Mouse (Mus musculus) MEL (cell line): ENCODE results near the gene Chrne. TPM values are rescaled to one million over a fixed set of nuclear protein-coding genes. Genes with fewer than 3 reads are reported as not detected.

Experiments
- DNase-seq: peaks from one replicate; pipeline ENCODE4 v3.0.0; 2011; ENCODE audit warnings: low read depth, low spot score
- H3K27ac ChIP-seq: 2 replicates; pipeline ENCODE4 v1.5.1; 2012; ENCODE audit warnings: low read depth, mild to moderate bottlenecking, control low read depth, low read length, moderate library complexity; ENCODE audit not compliant: control insufficient read depth
- H3K27me3 ChIP-seq, 2 experiments: fragments of 150-350 bp in 1 of 2; sonication (generic) in 1 of 2; 2 replicates each; pipeline ENCODE4 v1.6.1; 2012; ENCODE audit warnings: low read length in 2 of 2, mild to moderate bottlenecking in 2 of 2, improper control_type of control experiment in 1 of 2, moderate library complexity in 1 of 2; ENCODE audit not compliant: insufficient read depth in 2 of 2, control insufficient read depth in 1 of 2
- H3K36me3 ChIP-seq, 2 experiments: 2 replicates each; pipeline ENCODE4 v1.6.1; 2012 to 2014; ENCODE audit warnings: low read length in 2 of 2, improper control_type of control experiment in 1 of 2, inconsistent platforms in 1 of 2, mild to moderate bottlenecking in 1 of 2; ENCODE audit not compliant: insufficient read depth in 2 of 2, control insufficient read depth in 1 of 2
- H3K4me1 ChIP-seq, 2 experiments: fragments of 150-350 bp in 1 of 2; sonication (generic) in 1 of 2; 2 replicates each; pipeline ENCODE4 v1.6.1; 2012; ENCODE audit warnings: low read length in 2 of 2, improper control_type of control experiment in 1 of 2, mild to moderate bottlenecking in 1 of 2; ENCODE audit not compliant: insufficient read depth in 2 of 2, control insufficient read depth in 1 of 2
- H3K4me3 ChIP-seq, 2 experiments: fragments of 150-350 bp in 1 of 2; sonication (generic) in 1 of 2; 2 replicates each; pipeline ENCODE4 v1.5.1; 2012; ENCODE audit warnings: low read depth in 2 of 2, low read length in 2 of 2, mild to moderate bottlenecking in 2 of 2, moderate library complexity in 2 of 2, control low read depth in 1 of 2, improper control_type of control experiment in 1 of 2; ENCODE audit not compliant: control insufficient read depth in 1 of 2, insufficient read depth in 1 of 2
- H3K79me2 ChIP-seq: 2 replicates; pipeline ENCODE4 v1.6.1; 2012; ENCODE audit warnings: mild to moderate bottlenecking, low read length, moderate library complexity; ENCODE audit not compliant: control insufficient read depth, poor library complexity, insufficient read depth
- H3K9ac ChIP-seq: 2 replicates; pipeline ENCODE4 v1.6.1; 2012; ENCODE audit warnings: low read depth, mild to moderate bottlenecking, control low read depth, low read length, moderate library complexity; ENCODE audit not compliant: control insufficient read depth, poor library complexity, severe bottlenecking
- H3K9me3 ChIP-seq: fragments of 150-350 bp; sonication (generic); replicated peaks from 2 replicates; pipeline ENCODE4 v1.6.1; 2012; ENCODE audit warnings: mild to moderate bottlenecking, low read length, improper control_type of control experiment, moderate library complexity; ENCODE audit not compliant: insufficient read depth
- BHLHE40 ChIP-seq: IDR thresholded peaks from 2 replicates; pipeline ENCODE4 v1.6.1; 2012; ENCODE audit warnings: low read depth, mild to moderate bottlenecking, inconsistent platforms, low read length, improper control_type of control experiment, borderline replicate concordance
- CHD1 ChIP-seq: IDR thresholded peaks from 2 replicates; pipeline ENCODE4 v1.6.1; 2012; ENCODE audit warnings: low read depth, mild to moderate bottlenecking, inconsistent platforms, low read length, improper control_type of control experiment
- CHD2 ChIP-seq: IDR thresholded peaks from 2 replicates; pipeline ENCODE4 v1.6.1; 2011; ENCODE audit warnings: low read length, improper control_type of control experiment
- CTCF ChIP-seq, 3 experiments: IDR thresholded peaks in 2 of 3; conservative IDR thresholded peaks in 1 of 3; 2 replicates each; pipeline ENCODE4 v1.5.1; 2011 to 2012; ENCODE audit warnings: low read length in 3 of 3, low read depth in 2 of 3, mild to moderate bottlenecking in 2 of 3, improper control_type of control experiment in 1 of 3, inconsistent platforms in 1 of 3, mixed read lengths in 1 of 3, moderate library complexity in 1 of 3; ENCODE audit not compliant: control insufficient read depth in 1 of 3, insufficient read depth in 1 of 3, poor library complexity in 1 of 3, severe bottlenecking in 1 of 3
- E2F4 ChIP-seq: IDR thresholded peaks from 2 replicates; pipeline ENCODE4 v1.6.1; 2011; ENCODE audit warnings: low read depth, low read length, improper control_type of control experiment, borderline replicate concordance
- ELF1 ChIP-seq: IDR thresholded peaks from 2 replicates; pipeline ENCODE4 v1.6.1; 2014; ENCODE audit warnings: low read depth, mild to moderate bottlenecking, inconsistent platforms, low read length, improper control_type of control experiment, moderate library complexity
- EP300 ChIP-seq, 2 experiments: IDR thresholded peaks; 2 replicates each; pipeline ENCODE4 v1.6.1; 2011; ENCODE audit warnings: improper control_type of control experiment in 2 of 2, low read length in 2 of 2, low read depth in 1 of 2, mild to moderate bottlenecking in 1 of 2
- GABPA ChIP-seq: IDR thresholded peaks from 2 replicates; pipeline ENCODE4 v1.6.1; 2012; ENCODE audit warnings: low read depth, mild to moderate bottlenecking, inconsistent platforms, low read length, improper control_type of control experiment, moderate library complexity
- GATA1 ChIP-seq: IDR thresholded peaks from 2 replicates; pipeline ENCODE4 v1.6.1; 2011; ENCODE audit warnings: low read depth, low read length, improper control_type of control experiment
- HCFC1 ChIP-seq: IDR thresholded peaks from 2 replicates; pipeline ENCODE4 v1.6.1; 2012; ENCODE audit warnings: low read depth, mild to moderate bottlenecking, inconsistent platforms, low read length, improper control_type of control experiment, moderate library complexity
- JUND ChIP-seq: IDR thresholded peaks from 2 replicates; pipeline ENCODE4 v1.6.1; 2011; ENCODE audit warnings: low read depth, mild to moderate bottlenecking, improper control_type of control experiment, low read length
- KAT2A ChIP-seq: conservative IDR thresholded peaks from 2 replicates; pipeline ENCODE4 v1.6.1; 2012; ENCODE audit warnings: low read depth, low read length, improper control_type of control experiment, inconsistent platforms
- MAFK ChIP-seq: IDR thresholded peaks from 2 replicates; pipeline ENCODE4 v1.6.1; 2011; ENCODE audit warnings: low read depth, mild to moderate bottlenecking, low read length, improper control_type of control experiment, borderline replicate concordance
- MAX ChIP-seq: IDR thresholded peaks from 2 replicates; pipeline ENCODE4 v1.6.1; 2011; ENCODE audit warnings: low read length, improper control_type of control experiment
- MAZ ChIP-seq: IDR thresholded peaks from 2 replicates; pipeline ENCODE4 v1.6.1; 2012; ENCODE audit warnings: low read depth, mild to moderate bottlenecking, inconsistent platforms, low read length, improper control_type of control experiment
- MEF2A ChIP-seq: IDR thresholded peaks from 2 replicates; pipeline ENCODE4 v1.6.1; 2014; ENCODE audit warnings: low read depth, mild to moderate bottlenecking, inconsistent platforms, low read length, improper control_type of control experiment; ENCODE audit not compliant: poor library complexity, insufficient replicate concordance, severe bottlenecking; ENCODE audit errors: extremely low read depth
- MYB ChIP-seq: IDR thresholded peaks from 2 replicates; pipeline ENCODE4 v1.6.1; 2011; ENCODE audit warnings: mild to moderate bottlenecking, low read depth, low read length, improper control_type of control experiment
- NRF1 ChIP-seq: IDR thresholded peaks from 2 replicates; pipeline ENCODE4 v1.6.1; 2014; ENCODE audit warnings: low read depth, mild to moderate bottlenecking, inconsistent platforms, low read length, improper control_type of control experiment, moderate library complexity; ENCODE audit not compliant: poor library complexity, insufficient read depth, severe bottlenecking
- POLR2A ChIP-seq, 2 experiments: IDR thresholded peaks; 2 replicates each; pipeline ENCODE4 v1.6.1; 2011 to 2012; ENCODE audit warnings: low read length in 2 of 2, mild to moderate bottlenecking in 2 of 2, control low read depth in 1 of 2, improper control_type of control experiment in 1 of 2, low read depth in 1 of 2, moderate library complexity in 1 of 2; ENCODE audit not compliant: control insufficient read depth in 1 of 2, insufficient read depth in 1 of 2, poor library complexity in 1 of 2
- POLR2AphosphoS5 ChIP-seq: IDR thresholded peaks from 2 replicates; pipeline ENCODE4 v1.6.1; 2012; ENCODE audit warnings: low read depth, borderline replicate concordance, mild to moderate bottlenecking, inconsistent platforms, low read length, moderate library complexity, mixed read lengths
- SIN3A ChIP-seq: IDR thresholded peaks from 2 replicates; pipeline ENCODE4 v1.6.1; 2012; ENCODE audit warnings: low read length, improper control_type of control experiment, inconsistent platforms
- SMC3 ChIP-seq: IDR thresholded peaks from 2 replicates; pipeline ENCODE4 v1.6.1; 2011; ENCODE audit warnings: low read depth, low read length, improper control_type of control experiment
- TAL1 ChIP-seq: IDR thresholded peaks from 2 replicates; pipeline ENCODE4 v1.6.1; 2012; ENCODE audit warnings: mild to moderate bottlenecking, inconsistent platforms, low read length, moderate library complexity, mixed read lengths
- TBP ChIP-seq: IDR thresholded peaks from 2 replicates; pipeline ENCODE4 v1.8.0; 2011; ENCODE audit warnings: low read depth, low read length, improper control_type of control experiment
- TCF12 ChIP-seq: IDR thresholded peaks from 2 replicates; pipeline ENCODE4 v1.6.1; 2014; ENCODE audit warnings: low read depth, mild to moderate bottlenecking, inconsistent platforms, low read length, improper control_type of control experiment, moderate library complexity
- UBTF ChIP-seq: IDR thresholded peaks from 2 replicates; pipeline ENCODE4 v1.6.1; 2012; ENCODE audit warnings: low read depth, mild to moderate bottlenecking, inconsistent platforms, low read length, improper control_type of control experiment, moderate library complexity, borderline replicate concordance; ENCODE audit not compliant: insufficient read depth
- ZC3H11A ChIP-seq: IDR thresholded peaks from 2 replicates; pipeline ENCODE4 v1.6.1; 2012; ENCODE audit warnings: low read depth, mild to moderate bottlenecking, inconsistent platforms, low read length, improper control_type of control experiment
- ZKSCAN1 ChIP-seq: IDR thresholded peaks from 2 replicates; pipeline ENCODE4 v1.6.1; 2012; ENCODE audit warnings: low read depth, mild to moderate bottlenecking, inconsistent platforms, low read length, improper control_type of control experiment, moderate library complexity
- ZMIZ1 ChIP-seq: IDR thresholded peaks from 2 replicates; pipeline ENCODE4 v1.6.1; 2012; ENCODE audit warnings: low read depth, mild to moderate bottlenecking, inconsistent platforms, low read length, improper control_type of control experiment, moderate library complexity
- polyA plus RNA-seq, 2 experiments: library from polyadenylated mRNA; stranded (reverse) in 1 of 2; unstranded in 1 of 2; fragments of >175 nt in 1 of 2; fragments of >200 nt in 1 of 2; gene quantifications; 2 replicates each; pipeline versions ENCODE4 v1.2.1 to v1.2.4; 2012; ENCODE audit warnings: low replicate concordance in 2 of 2, low read depth in 1 of 2; ENCODE audit not compliant: insufficient read length in 2 of 2, insufficient read depth in 1 of 2, missing spikeins in 1 of 2
- total RNA-seq: library from RNA; depleted of rRNA; stranded (reverse); fragments of 300-350 nt; gene quantifications from 2 replicates; pipeline ENCODE4 v1.2.3, GENCODE M21; 2012

Chrne gene
- total and polyA plus RNA-seq, 3 experiments, result 0.33 to 0.54 TPM; not detected in 1

DNA sequence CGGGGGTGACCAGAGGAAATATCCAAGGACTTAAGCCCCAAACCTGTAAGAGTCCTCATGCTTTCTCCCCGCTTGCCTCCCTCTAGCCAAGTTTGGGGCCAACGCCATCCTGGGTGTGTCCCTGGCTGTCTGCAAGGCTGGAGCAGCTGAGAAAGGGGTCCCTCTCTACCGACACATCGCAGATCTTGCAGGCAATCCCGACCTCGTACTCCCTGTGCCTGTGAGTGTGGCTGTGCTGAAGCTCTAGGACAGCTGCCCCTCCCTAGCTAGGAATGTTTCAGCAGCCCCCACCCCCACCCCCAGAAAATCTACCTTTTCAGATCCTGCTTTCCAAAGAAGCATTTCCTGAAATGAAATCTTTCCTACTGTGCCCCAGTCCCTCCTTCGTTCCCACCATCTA lies 39.9 kb upstream of the Chrne start:
- no peak overlapping the region for H3K4me3 ChIP-seq
- H3K27me3 ChIP-seq, result no peaks in the 10 kb centered on the region
- H3K79me2 ChIP-seq, result peaks cover 21% of the 10 kb centered on the region
- no peak for DNase-seq
- H3K9ac ChIP-seq, result no peak overlapping the region
- peaks cover 2 to 14% of the 10 kb centered on the region in 2 experiments; a peak in 3 of 4 replicates for H3K4me1 ChIP-seq
- H3K9me3 ChIP-seq, result no peaks in the 10 kb centered on the region
- no peak overlapping the region for H3K27ac ChIP-seq
- TF ChIP-seq NRF1 (no peak), CHD1 (no peak), TCF12 (no peak), ZC3H11A (no peak), POLR2AphosphoS5 (no peak), BHLHE40 (no peak), HCFC1 (no peak), ZKSCAN1 (no peak), CHD2 (no peak), GATA1 (no peak), TAL1 (no peak), MAFK (no peak), GABPA (no peak), MEF2A (no peak), EP300 (IDR thresholded peaks at IDR 0.05; ENCODE audit: low read depth in 1 of 2, low read length in 2 of 2) (no peak), ZMIZ1 (no peak), MAZ (no peak), SMC3 (no peak), JUND (no peak), MAX (no peak)
- H3K36me3 ChIP-seq, result peaks cover 1 to 8% of the 10 kb centered on the region in 2 experiments; a peak in 3 of 4 replicates

DNA sequence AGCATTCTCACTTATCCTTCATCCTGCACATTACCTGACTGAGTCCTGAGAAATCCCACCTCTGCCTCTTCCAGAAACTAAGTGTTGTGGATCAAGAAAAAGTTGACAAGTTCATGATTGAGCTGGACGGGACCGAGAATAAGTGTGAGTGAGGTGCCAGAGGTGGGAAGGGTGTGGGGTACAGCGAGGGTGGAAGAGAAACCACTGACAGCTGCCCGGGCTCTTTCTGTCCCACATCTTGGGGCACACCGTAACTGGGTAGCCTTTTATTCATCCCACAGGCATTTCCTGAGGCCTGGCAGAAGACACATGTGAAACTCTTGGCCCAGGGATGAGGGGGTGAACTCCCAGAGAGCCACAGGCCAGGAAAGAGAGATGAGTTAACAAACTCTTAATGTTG lies 39.5 kb upstream of the Chrne start:
- no peak overlapping the region for H3K9ac ChIP-seq
- H3K27me3 ChIP-seq, result no peaks in the 10 kb centered on the region
- peaks cover 26% of the 10 kb centered on the region for H3K79me2 ChIP-seq
- H3K36me3 ChIP-seq, result peaks cover 1 to 8% of the 10 kb centered on the region in 2 experiments; a peak in 3 of 4 replicates
- H3K4me3 ChIP-seq, result no peak overlapping the region
- DNase-seq, result no peak
- TF ChIP-seq KAT2A, result no peak
- no peak for TF ChIP-seq MYB
- TF ChIP-seq SIN3A, result no peak
- TF ChIP-seq ELF1, result no peak
- no peak for TF ChIP-seq POLR2A (IDR thresholded peaks at IDR 0.05; ENCODE audit: control insufficient read depth in 1 of 2, insufficient read depth in 1 of 2, low read depth in 1 of 2, low read length in 2 of 2, poor library complexity in 1 of 2)
- TF ChIP-seq EP300 (IDR thresholded peaks at IDR 0.05; ENCODE audit: low read depth in 1 of 2, low read length in 2 of 2), result no peak
- no peak for TF ChIP-seq TBP
- TF ChIP-seq ZC3H11A, result no peak
- TF ChIP-seq TCF12, result no peak
- TF ChIP-seq MEF2A, result no peak
- TF ChIP-seq SMC3, result no peak
- TF ChIP-seq E2F4, result no peak
- no peak for TF ChIP-seq ZMIZ1
- no peak for TF ChIP-seq UBTF
- TF ChIP-seq CTCF (IDR thresholded peaks at IDR 0.05 in 2 of 3, conservative IDR thresholded peaks at IDR 0.05 in 1 of 3; ENCODE audit: control insufficient read depth in 1 of 3, insufficient read depth in 1 of 3, low read depth in 2 of 3, low read length in 3 of 3, poor library complexity in 1 of 3, severe bottlenecking in 1 of 3), result no peak
- no peak for TF ChIP-seq POLR2AphosphoS5
- H3K27ac ChIP-seq, result no peak overlapping the region
- peaks cover 2 to 14% of the 10 kb centered on the region in 2 experiments; a peak in 3 of 4 replicates for H3K4me1 ChIP-seq
- H3K9me3 ChIP-seq, result no peaks in the 10 kb centered on the region
